In genomic region chr19:7039841-7040636, GRCm38 (mm10) we compare ENCODE assay signal across 8 mouse cellular contexts. TPM values are rescaled to one million over a fixed set of nuclear protein-coding genes. Genes with fewer than 3 reads are reported as not detected.
DNase-seq lines count a peak whose midpoint lies in the region; ATAC-seq lines count a peak whose summit lies in the region.

Gene Stip1, minus strand, starts transcription at chr19:7039967.

- DNase-seq in adrenal gland, adult (ENCODE audit: inconsistent age in 2 of 2, low spot score in 1 of 2) = peak; percentile 100
- DNase-seq in embryo, embryonic 10.5 days (ENCODE audit: low spot score) = peak; percentile 100
- peak; percentile 99 for DNase-seq in gastrocnemius, postnatal 14 days
- peak; percentile 99 to 100 for DNase-seq in left cerebral cortex, postnatal 10 days (ENCODE audit: extremely low spot score in 1 of 2, low spot score in 2 of 2)
- peak; percentile 99 for DNase-seq in right cerebral cortex, postnatal 25 days
- peak; percentile 99 for DNase-seq in urinary bladder, postnatal 4 days (ENCODE audit: low spot score in 2 of 2)

- peak; percentile 95 for ATAC-seq in inflammation-experienced regulatory T-cells, adult 6 months
- ATAC-seq in megakaryocyte-erythroid progenitor cell, adult 5-6 weeks (replicated peaks; ENCODE audit: low FRiP score, low TSS enrichment, poor library complexity, severe bottlenecking) = peak; percentile 95

- intact Hi-C loops in gastrocnemius, postnatal 14 days (cut with DNase I; ENCODE audit: low total_unique reads) = no loop called here
- intact Hi-C loops in left cerebral cortex, postnatal 10 days (cut with DNase I) = no loop called here

RNA-seq across cellular contexts. Expression of gene Stip1, which starts in this region (rescaled TPM):
- 10 to 100 TPM; 80.3 to 92.4 TPM for total RNA-seq in gastrocnemius, postnatal 14 days (2021)
- 100 to 1,000 TPM; 104 to 160 (median 120) TPM for polyA plus RNA-seq in inflammation-experienced regulatory T-cells, adult 6 months (2017; shearing (Covaris generic))
- total RNA-seq in left cerebral cortex, postnatal 10 days (2021) = 100 to 1,000 TPM; 136 TPM
- 183 and 212 TPM in 2 replicates for total RNA-seq in megakaryocyte-erythroid progenitor cell, adult 5-6 weeks (2014; fragmentation: Nextera tagmentation)
- 309 and 310 TPM in 2 replicates for total RNA-seq in megakaryocyte-erythroid progenitor cell, adult 5-6 weeks (2017)

Comparison
In these comparisons a context has a peak if more than half of its experiments do, and no peak if none do; other contexts are left out.
1. Peak in every context shown above with its lines: DNase-seq and ATAC-seq.